Mouse (Mus musculus): Measurements from ENCODE around the gene Cst6.

DNA sequence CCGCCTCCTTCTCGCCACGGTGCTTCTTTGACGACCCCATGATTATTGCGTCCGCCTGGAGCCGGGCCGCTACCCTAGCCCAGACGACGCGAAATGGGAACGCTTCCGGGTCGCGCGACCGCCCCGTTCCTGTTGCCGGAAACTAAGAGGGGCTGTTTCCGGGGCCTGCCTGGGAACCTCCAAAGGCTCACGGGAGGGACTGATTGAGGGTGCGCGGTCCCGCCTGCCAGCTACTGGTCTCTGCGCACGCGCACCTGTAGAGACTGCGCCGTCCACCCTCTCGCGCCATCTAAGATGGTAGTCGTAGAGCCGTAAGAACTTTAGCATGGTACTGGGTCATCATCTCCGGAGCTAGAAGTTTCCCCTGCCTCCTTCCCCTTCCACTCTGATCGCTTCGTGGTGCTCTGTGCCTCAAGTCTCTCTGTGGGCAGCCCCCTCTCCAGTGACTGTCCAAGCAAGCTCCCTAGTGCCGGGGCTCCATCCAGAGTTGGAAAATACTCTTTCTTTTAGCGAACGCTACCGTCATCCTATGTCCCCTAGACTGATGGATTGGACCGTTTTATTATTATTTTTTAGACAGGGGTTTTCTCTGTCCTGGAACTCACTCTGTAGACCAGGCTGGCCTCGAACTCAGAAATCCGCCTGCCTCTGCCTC is 39.3 kb upstream of the Cst6 start, which contains the start of gene Sart1:
- TF ChIP-seq CTCF (IDR thresholded peaks at IDR 0.05; ENCODE audit: low read depth, low read length) (no peak), POLR2A (IDR thresholded peaks at IDR 0.05; ENCODE audit: borderline replicate concordance, low read depth, low read length) (no peak)

Measured in bone marrow macrophage, adult 2 months (primary cell).